Mouse (Mus musculus) mouse trophoblast stem cell (cell line): ENCODE results near the gene Fam118a.

Source experiments
- in situ Hi-C, 2 experiments: fragments of 300-500 bp; cut with MseI, MboI; formaldehyde crosslinking; loops; 2 replicates in 1 of 2; 3 replicates in 1 of 2; pipeline ENCODE4 v1.15.1; 2025

Fam118a gene

DNA sequence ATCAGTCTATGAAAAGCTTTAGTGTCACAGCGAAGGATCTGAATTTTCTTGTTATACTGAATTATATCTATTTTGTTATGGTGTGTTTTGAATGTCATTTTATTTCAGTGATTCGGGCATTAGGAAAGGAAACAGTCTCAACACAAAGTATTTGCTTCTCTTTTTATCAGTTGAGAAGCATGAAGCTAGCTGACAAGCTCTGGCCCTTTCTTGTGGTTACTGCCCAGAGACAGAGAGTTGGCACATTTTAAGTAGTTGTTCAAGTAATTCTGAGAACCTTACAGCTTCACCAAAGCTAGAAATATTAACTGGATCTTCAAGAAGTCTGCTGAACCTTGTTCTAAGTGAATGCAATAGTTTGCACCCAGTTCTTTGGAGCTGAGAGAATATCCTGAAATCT, 34.7 kb downstream of the Fam118a start:
- in situ Hi-C loops, result no loop called here

- in situ Hi-C loops, result loop anchor here (5.0 kb wide), 2 partner anchors 68 to 73 kb away; no protein-coding TSS in a partner anchor
Observed at GRCm38 (mm10) chr15:85070561-85070960, 41.8 kb downstream of the Fam118a start.

GRCm38 (mm10) chr15:85072651-85073050, 43.9 kb downstream of the Fam118a start:
- in situ Hi-C loops, result loop anchor here (5.0 kb wide), 2 partner anchors 70 to 75 kb away; no protein-coding TSS in a partner anchor

- in situ Hi-C loops, result no loop called here
Observed at GRCm38 (mm10) chr15:85085641-85086040, 56.9 kb downstream of the Fam118a start.
